Mouse (Mus musculus) B cell, adult (primary cell): ENCODE measurements around the gene Ptpro. TPM values are rescaled to one million over a fixed set of nuclear protein-coding genes. Genes with fewer than 3 reads are reported as not detected.

Experiments
- total RNA-seq: library from RNA; stranded (reverse); gene quantifications from 4 replicates; pipeline ENCODE4 v1.2.4, GENCODE M21; 2023; ENCODE audit not compliant: inconsistent age

The Ptpro gene
- 0.74 to 1.7 TPM in 2 of 4 replicates, not detected in the others for total RNA-seq

DNA sequence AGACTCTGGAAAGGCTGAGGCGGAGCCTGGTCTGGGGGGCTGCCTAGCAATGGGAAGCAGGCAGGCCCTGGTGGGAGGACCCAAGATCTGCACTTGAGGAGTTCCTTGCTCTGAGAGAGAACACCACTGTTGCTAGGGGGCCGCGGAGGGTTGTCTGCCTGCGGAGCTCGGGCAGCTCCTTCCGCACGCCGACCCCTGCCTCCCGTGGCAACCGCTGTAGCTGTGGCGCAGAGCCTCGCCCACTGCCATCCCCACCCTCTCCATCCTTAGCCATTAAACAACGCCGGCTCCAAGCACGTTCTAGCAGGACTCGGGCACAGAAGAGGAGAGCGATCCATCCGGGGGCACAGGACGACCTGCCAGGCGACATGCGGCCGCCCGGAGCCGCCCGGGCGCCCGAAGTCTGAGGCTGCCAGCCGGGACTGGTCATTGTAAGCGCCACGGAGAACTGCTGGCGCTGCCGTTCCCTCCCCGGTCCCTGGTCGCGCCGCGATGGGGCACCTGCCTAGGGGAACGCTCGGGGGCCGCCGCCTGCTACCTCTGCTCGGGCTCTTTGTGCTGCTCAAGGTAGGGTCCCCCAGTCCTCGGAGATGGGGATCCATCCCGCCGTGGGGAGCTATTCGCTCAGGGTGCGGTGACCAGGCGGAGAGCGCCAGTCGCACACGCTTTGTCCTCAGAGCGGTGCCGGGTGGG lies at the start of gene Ptpro:
TSS of gene Ptpro (plus strand) at position 126 of the 693 bp plus-strand sequence.

Other genes with a start within 250 kb of the Ptpro start
- gene Rerg, start 81.8 kb upstream of the Ptpro start, total RNA-seq: 0.22 to 0.58 TPM (median 0.45 TPM) in 3 of 4 replicates, not detected in the other